Mouse (Mus musculus) E14TG2a.4 (cell line): Measurements from ENCODE around the gene Macrod1.

ENCODE experiments used
- CTCF ChIP-seq: conservative IDR thresholded peaks from 2 replicates; pipeline ENCODE4 v1.5.1; 2014; ENCODE audit warnings: low read length
- NANOG ChIP-seq: IDR thresholded peaks from 2 replicates; pipeline ENCODE4 v1.6.1; 2014; ENCODE audit warnings: borderline replicate concordance, low read length, mixed read lengths
- POU5F1 ChIP-seq: IDR thresholded peaks from 2 replicates; pipeline ENCODE4 v1.6.1; 2014; ENCODE audit warnings: low read length, borderline replicate concordance

DNA sequence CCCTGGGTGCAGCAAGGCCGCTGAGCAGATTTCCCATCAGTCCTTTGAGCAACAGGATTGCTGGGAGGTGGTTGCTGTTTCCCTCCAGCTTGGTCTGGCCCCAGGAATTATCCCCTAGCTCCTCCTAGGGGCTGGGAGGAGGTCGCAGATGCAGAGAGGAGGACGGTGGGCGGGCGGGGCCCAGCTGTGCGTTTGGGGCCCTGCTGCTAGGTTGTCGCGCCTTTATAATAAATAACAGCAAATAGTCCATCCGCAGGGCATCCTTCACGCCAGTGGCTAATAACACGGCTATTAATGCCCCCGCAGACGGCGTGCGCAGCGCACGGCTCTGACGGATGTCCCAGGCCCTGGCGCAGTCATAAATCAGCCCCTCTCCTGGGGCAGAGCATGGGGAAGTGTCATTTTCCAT lies 47.4 kb downstream of the Macrod1 start:
- TF ChIP-seq CTCF: peak; percentile 14; the same call in 1 of the 2 replicates
- TF ChIP-seq NANOG: no peak
- no peak for TF ChIP-seq POU5F1
